9 mouse cellular contexts compared by ENCODE assay signal in genomic region chr4:120612304-120613080, GRCm38 (mm10). TPM values are rescaled to one million over a fixed set of nuclear protein-coding genes. Genes with fewer than 3 reads are reported as not detected.
DNase-seq lines count a peak whose midpoint lies in the region; ATAC-seq and TF ChIP-seq lines count a peak whose summit lies in the region.
"Had no signal": no experiment of that assay in that cellular context is flagged by ENCODE, and none has a peak within 500 bp of the region (broad histone marks: within the 10 kb centered on the region; RNA-seq: fewer than 3 reads in every experiment).

No protein-coding gene starts in this region.

- ATAC-seq in kidney, embryonic 15.5 days (replicated peaks; ENCODE audit: low FRiP score), result no peak
- ATAC-seq in heart, embryonic 14.5 days (ENCODE audit: insufficient number of reproducible peaks, insufficient read depth, low FRiP score, low read depth), result peak; percentile 61
- ATAC-seq in midbrain, postnatal 0 days (ENCODE audit: low FRiP score), result no peak
- ATAC-seq in kidney, embryonic 16.5 days (ENCODE audit: low FRiP score, low TSS enrichment), result no peak

- H3K4me2 ChIP-seq in kidney, embryonic 15.5 days, result no peak overlapping the region
- H3K4me2 ChIP-seq in heart, embryonic 14.5 days (ENCODE audit: low read length), result peak overlapping the region; percentile 60
- H3K4me2 ChIP-seq in midbrain, postnatal 0 days (ENCODE audit: low read depth, low read length, poor library complexity, severe bottlenecking), result peak overlapping the region; percentile 5; the same call in 1 of the 2 replicates
- H3K4me2 ChIP-seq in kidney, embryonic 16.5 days (replicated peaks; ENCODE audit: low read depth, low read length), result no peak overlapping the region

- H3K9me3 ChIP-seq in kidney, embryonic 15.5 days (replicated peaks), result no peaks in the 10 kb centered on the region
- no peaks in the 10 kb centered on the region for H3K9me3 ChIP-seq in heart, embryonic 14.5 days (ENCODE audit: control insufficient read depth, low read length)
- no peaks in the 10 kb centered on the region for H3K9me3 ChIP-seq in midbrain, postnatal 0 days (ENCODE audit: low read length)
- H3K9me3 ChIP-seq in kidney, embryonic 16.5 days (ENCODE audit: low read length), result no peaks in the 10 kb centered on the region
- H3K9me3 ChIP-seq: hindbrain, embryonic 15.5 days had no signal

- no peaks in the 10 kb centered on the region for H3K27me3 ChIP-seq in kidney, embryonic 15.5 days
- no peaks in the 10 kb centered on the region for H3K27me3 ChIP-seq in cerebellum, adult 2 months (ENCODE audit: control insufficient read depth, insufficient read depth, low read length)
- H3K27me3 ChIP-seq in heart, embryonic 14.5 days (ENCODE audit: control insufficient read depth, insufficient read depth, low read length), result no peaks in the 10 kb centered on the region
- H3K27me3 ChIP-seq in midbrain, postnatal 0 days (ENCODE audit: insufficient read depth, low read length), result no peaks in the 10 kb centered on the region
- H3K27me3 ChIP-seq in kidney, embryonic 16.5 days (ENCODE audit: insufficient read depth, low read length), result no peaks in the 10 kb centered on the region
- H3K27me3 ChIP-seq: hindbrain, embryonic 15.5 days had no signal

- H3K9ac ChIP-seq in kidney, embryonic 15.5 days, result no peak overlapping the region
- peak overlapping the region; percentile 82 for H3K9ac ChIP-seq in heart, embryonic 14.5 days (ENCODE audit: low read length)
- no peak overlapping the region for H3K9ac ChIP-seq in midbrain, postnatal 0 days (replicated peaks; ENCODE audit: low read length, poor library complexity, severe bottlenecking)
- H3K9ac ChIP-seq in kidney, embryonic 16.5 days (replicated peaks; ENCODE audit: low read length), result no peak overlapping the region; the same call in 1 of the 2 replicates
- H3K9ac ChIP-seq: hindbrain, embryonic 15.5 days had no signal

- H3K4me3 ChIP-seq in kidney, embryonic 15.5 days (replicated peaks), result no peak overlapping the region
- H3K4me3 ChIP-seq in cerebellum, adult 2 months (replicated peaks; ENCODE audit: insufficient read depth, low read depth, low read length), result peak overlapping the region; percentile 50
- peak overlapping the region; percentile 18 to 34 for H3K4me3 ChIP-seq in heart, embryonic 14.5 days (ENCODE audit: control insufficient read depth in 1 of 2, insufficient read depth in 1 of 2, low read depth in 1 of 2, low read length in 2 of 2)
- H3K4me3 ChIP-seq in midbrain, postnatal 0 days (ENCODE audit: low read depth, low read length), result no peak overlapping the region
- H3K4me3 ChIP-seq in kidney, embryonic 16.5 days (ENCODE audit: low read length), result no peak overlapping the region
- H3K4me3 ChIP-seq: hindbrain, embryonic 15.5 days had no signal

- TF ChIP-seq POLR2A in cerebellum, adult 2 months (IDR thresholded peaks at IDR 0.05; ENCODE audit: borderline replicate concordance, insufficient read depth, low read length), result no peak

- WGBS in kidney, embryonic 15.5 days, result 35% methylated on average over 9 of the region's 9 CpGs
- 6% methylated on average over 9 of the region's 9 CpGs for WGBS in cerebellum, adult 2 months
- 14% methylated on average over 9 of the region's 9 CpGs for WGBS in heart, embryonic 14.5 days
- 25% methylated on average over 9 of the region's 9 CpGs for WGBS in midbrain, postnatal 0 days
- 35% methylated on average over 9 of the region's 9 CpGs for WGBS in kidney, embryonic 16.5 days

- no peak for DNase-seq in kidney, postnatal 4 days
- peak; percentile 66 to 78 for DNase-seq in cerebellum, adult 2 months
- no peak for DNase-seq in midbrain, postnatal 0 days (ENCODE audit: low spot score)
- DNase-seq in urinary bladder, postnatal 36 days (ENCODE audit: low spot score in 2 of 2), result no peak
- no peak for DNase-seq in frontal cortex, postnatal 25 days (ENCODE audit: low spot score in 2 of 2)

- TF ChIP-seq CTCF in cerebellum, adult 2 months (IDR thresholded peaks at IDR 0.05; ENCODE audit: borderline replicate concordance, insufficient read depth, low read depth, low read length), result no peak
- no peak for TF ChIP-seq CTCF in midbrain, postnatal 0 days (IDR thresholded peaks at IDR 0.05)

- peaks cover 23% of the 10 kb centered on the region for H3K4me1 ChIP-seq in kidney, embryonic 15.5 days
- H3K4me1 ChIP-seq in cerebellum, adult 2 months (ENCODE audit: control insufficient read depth, insufficient read depth, low read length), result peaks cover 47% of the 10 kb centered on the region
- peaks cover 39 to 58% of the 10 kb centered on the region in 2 experiments for H3K4me1 ChIP-seq in heart, embryonic 14.5 days (ENCODE audit: control insufficient read depth in 2 of 2, insufficient read depth in 2 of 2, low read length in 2 of 2)
- H3K4me1 ChIP-seq in midbrain, postnatal 0 days (ENCODE audit: insufficient read depth, low read length), result peaks cover 7% of the 10 kb centered on the region; the same call in 1 of the 2 replicates
- peaks cover 17% of the 10 kb centered on the region for H3K4me1 ChIP-seq in kidney, embryonic 16.5 days (ENCODE audit: insufficient read depth, low read length)

- H3K36me3 ChIP-seq in kidney, embryonic 15.5 days, result no peaks in the 10 kb centered on the region
- no peaks in the 10 kb centered on the region for H3K36me3 ChIP-seq in heart, embryonic 14.5 days (ENCODE audit: control insufficient read depth, insufficient read depth, low read length)
- no peaks in the 10 kb centered on the region for H3K36me3 ChIP-seq in midbrain, postnatal 0 days (ENCODE audit: insufficient read depth, low read length)
- H3K36me3 ChIP-seq in kidney, embryonic 16.5 days (ENCODE audit: insufficient read depth, low read length), result no peaks in the 10 kb centered on the region
- H3K36me3 ChIP-seq: hindbrain, embryonic 15.5 days had no signal

- H3K27ac ChIP-seq in kidney, embryonic 15.5 days, result 0 out of 2 replicates have a peak overlapping the region, but pooled peaks have one; percentile 7
- peak overlapping the region; percentile 99 for H3K27ac ChIP-seq in cerebellum, adult 2 months (ENCODE audit: insufficient read depth, low read length)
- peak overlapping the region; percentile 91 to 99 for H3K27ac ChIP-seq in heart, embryonic 14.5 days (replicated peaks in 1 of 2; ENCODE audit: control insufficient read depth in 1 of 2, insufficient read depth in 1 of 2, low read depth in 2 of 2, low read length in 2 of 2)
- no peak overlapping the region for H3K27ac ChIP-seq in midbrain, postnatal 0 days (ENCODE audit: low read depth, low read length)
- H3K27ac ChIP-seq in kidney, embryonic 16.5 days (ENCODE audit: low read length), result no peak overlapping the region

RNA-seq across cellular contexts. Expression of gene Gm8439, which starts 23.9 kb away (rescaled TPM):
- polyA plus RNA-seq in kidney, embryonic 15.5 days (2015; fragmentation: Nextera tagmentation; extraction: Ambion mirVana), result not detected in 2 replicates
- polyA plus RNA-seq in cerebellum, adult 2 months (2012; rRNA removed), result not detected in 2 replicates
- polyA plus RNA-seq in heart, embryonic 14.5 days (2014; fragmentation: Nextera tagmentation; extraction: Ambion mirVana), result not detected in 2 replicates
- not detected in 2 replicates for total RNA-seq in midbrain, postnatal 0 days (2014; rRNA removed)
- not detected in 2 replicates for polyA plus RNA-seq in midbrain, postnatal 0 days (2015; fragmentation: Nextera tagmentation; extraction: Ambion mirVana)
- polyA plus RNA-seq in kidney, embryonic 16.5 days (2015; fragmentation: Nextera tagmentation; extraction: Ambion mirVana), result not detected in 2 replicates
- polyA plus RNA-seq: hindbrain, embryonic 15.5 days had no signal

RNA-seq across cellular contexts. Expression of gene Ctps, which starts 42.4 kb away (rescaled TPM):
- 83.1 and 84.0 TPM in 2 replicates for polyA plus RNA-seq in kidney, embryonic 15.5 days (2015; fragmentation: Nextera tagmentation; extraction: Ambion mirVana)
- polyA plus RNA-seq in cerebellum, adult 2 months (2012; rRNA removed), result 28.8 and 29.7 TPM in 2 replicates
- 104 and 109 TPM in 2 replicates for polyA plus RNA-seq in heart, embryonic 14.5 days (2014; fragmentation: Nextera tagmentation; extraction: Ambion mirVana)
- 52.5 and 61.2 TPM in 2 replicates for total RNA-seq in midbrain, postnatal 0 days (2014; rRNA removed)
- 65.0 and 66.3 TPM in 2 replicates for polyA plus RNA-seq in midbrain, postnatal 0 days (2015; fragmentation: Nextera tagmentation; extraction: Ambion mirVana)
- polyA plus RNA-seq in kidney, embryonic 16.5 days (2015; fragmentation: Nextera tagmentation; extraction: Ambion mirVana), result 73.7 and 79.0 TPM in 2 replicates

RNA-seq across cellular contexts. Expression of gene Cited4, which starts 53.9 kb away (rescaled TPM):
- polyA plus RNA-seq in kidney, embryonic 15.5 days (2015; fragmentation: Nextera tagmentation; extraction: Ambion mirVana), result 11.3 and 12.9 TPM in 2 replicates
- 9.3 and 12.5 TPM in 2 replicates for polyA plus RNA-seq in cerebellum, adult 2 months (2012; rRNA removed)
- polyA plus RNA-seq in heart, embryonic 14.5 days (2014; fragmentation: Nextera tagmentation; extraction: Ambion mirVana), result 24.2 and 27.1 TPM in 2 replicates
- 5.2 and 9.7 TPM in 2 replicates for total RNA-seq in midbrain, postnatal 0 days (2014; rRNA removed)
- polyA plus RNA-seq in midbrain, postnatal 0 days (2015; fragmentation: Nextera tagmentation; extraction: Ambion mirVana), result 6.6 and 7.5 TPM in 2 replicates
- 10.6 and 13.1 TPM in 2 replicates for polyA plus RNA-seq in kidney, embryonic 16.5 days (2015; fragmentation: Nextera tagmentation; extraction: Ambion mirVana)

Comparison
In these comparisons a context has a peak if more than half of its experiments do, and no peak if none do; other contexts are left out.
1. H3K27ac ChIP-seq: peak in kidney, embryonic 15.5 days (single experiment), cerebellum, adult 2 months (single experiment) and heart, embryonic 14.5 days (2 of 2); none in midbrain, postnatal 0 days (single experiment) and kidney, embryonic 16.5 days (single experiment).
2. H3K4me2 ChIP-seq: peak in heart, embryonic 14.5 days (single experiment) and midbrain, postnatal 0 days (single experiment); none in kidney, embryonic 15.5 days (single experiment) and kidney, embryonic 16.5 days (single experiment).
3. H3K4me3 ChIP-seq: peak in cerebellum, adult 2 months (single experiment) and heart, embryonic 14.5 days (2 of 2); none in kidney, embryonic 15.5 days (single experiment), midbrain, postnatal 0 days (single experiment) and kidney, embryonic 16.5 days (single experiment).
4. DNase-seq: peak in cerebellum, adult 2 months (2 of 2); none in kidney, postnatal 4 days (0 of 2), midbrain, postnatal 0 days (single experiment), urinary bladder, postnatal 36 days (0 of 2) and frontal cortex, postnatal 25 days (0 of 2).